Mouse (Mus musculus) left cerebral cortex, adult 8-10 months (tissue): ENCODE results near the gene Hoxa6. TPM values are rescaled to one million over a fixed set of nuclear protein-coding genes. Genes with fewer than 3 reads are reported as not detected.
A peak's percentile ranks its signal among the peaks of the same experiment; 100 is the strongest.

ENCODE experiments used
- DNase-seq, 2 experiments: peaks; one replicate each; pipeline ENCODE4 v3.0.0; 2022; ENCODE audit warnings: low spot score in 2 of 2
- total RNA-seq, 4 experiments: library from RNA; stranded (reverse); gene quantifications; 2 replicates each; pipeline ENCODE4 v1.2.4; 2022

Hoxa6 gene
- total RNA-seq, 4 experiments from 2014 or later, result not detected

GRCm38 (mm10) chr6:52228475-52229465, 20.2 kb upstream of the Hoxa6 start:
- no peak for DNase-seq

GRCm38 (mm10) chr6:52227470-52228222, 19.1 kb upstream of the Hoxa6 start:
- no peak for DNase-seq

DNA sequence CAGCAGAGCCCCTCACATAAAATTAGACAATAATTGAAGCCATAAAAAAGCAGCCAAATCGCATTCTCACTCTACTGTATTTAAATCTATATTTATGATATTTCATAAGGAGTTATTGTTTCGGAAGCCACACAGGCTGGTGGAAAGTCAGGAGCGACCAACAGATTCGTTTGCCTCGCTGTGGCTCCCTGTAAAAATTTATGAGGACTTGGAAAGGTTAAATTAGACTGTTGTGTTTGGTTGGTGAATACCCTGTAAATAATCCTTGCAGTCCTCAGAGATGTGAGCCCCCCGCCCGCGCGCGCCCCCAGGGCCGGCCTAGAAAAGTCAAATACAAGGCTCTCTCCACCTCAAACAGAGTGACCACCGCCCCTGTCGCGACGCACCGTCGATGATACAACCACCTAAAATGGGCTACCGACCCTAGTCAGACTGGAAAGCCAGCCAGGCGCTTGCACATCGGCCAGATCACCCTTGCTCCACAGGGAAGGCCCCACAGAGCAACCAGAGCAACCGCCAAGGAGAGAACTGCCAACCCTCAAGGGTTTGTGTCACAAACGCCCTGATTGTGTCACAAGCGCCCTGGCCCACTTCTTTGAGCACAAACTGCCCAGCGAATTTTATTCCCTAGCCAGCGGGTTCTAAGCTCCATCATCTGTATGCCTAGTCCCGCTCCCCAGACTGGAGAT, 18.2 kb upstream of the Hoxa6 start:
- DNase-seq, result no peak

GRCm38 (mm10) chr6:52225612-52226568, 17.4 kb upstream of the Hoxa6 start:
- no peak for DNase-seq

DNA sequence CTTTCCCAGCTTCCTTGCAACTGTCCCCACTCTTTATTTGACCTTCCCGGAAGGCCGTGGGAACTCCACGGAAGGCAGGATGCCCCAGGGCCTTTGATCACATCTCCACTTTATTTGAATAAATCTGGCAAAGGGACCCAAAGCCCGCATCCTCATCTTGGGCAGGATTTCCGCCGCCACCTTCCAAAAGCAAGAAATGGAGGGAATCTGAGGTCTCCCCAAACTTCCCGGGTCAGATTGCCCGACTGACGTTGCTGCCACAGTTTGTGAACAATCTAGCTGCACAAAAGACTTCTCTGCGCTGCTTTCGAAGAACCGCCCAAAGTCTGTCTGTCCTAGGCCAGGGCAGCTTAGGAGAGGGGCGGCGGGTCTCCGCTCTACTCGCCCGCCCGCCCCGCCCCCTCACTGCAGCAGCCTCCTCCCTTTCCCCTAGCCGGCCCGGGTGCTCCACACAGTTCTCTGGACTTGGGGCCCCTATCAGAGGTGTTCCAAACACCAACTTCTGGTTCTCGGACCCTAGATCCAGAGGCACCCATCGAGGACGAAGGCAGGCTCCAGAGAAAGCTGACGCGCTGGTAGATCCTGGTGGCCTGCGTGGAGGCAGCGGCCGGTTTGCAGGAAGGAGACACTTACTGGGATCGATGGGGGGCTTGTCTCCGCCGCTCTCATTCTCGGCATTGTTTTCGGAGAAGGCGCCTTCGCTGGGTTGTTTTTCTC, 16.5 kb upstream of the Hoxa6 start:
- DNase-seq, result no peak

DNA sequence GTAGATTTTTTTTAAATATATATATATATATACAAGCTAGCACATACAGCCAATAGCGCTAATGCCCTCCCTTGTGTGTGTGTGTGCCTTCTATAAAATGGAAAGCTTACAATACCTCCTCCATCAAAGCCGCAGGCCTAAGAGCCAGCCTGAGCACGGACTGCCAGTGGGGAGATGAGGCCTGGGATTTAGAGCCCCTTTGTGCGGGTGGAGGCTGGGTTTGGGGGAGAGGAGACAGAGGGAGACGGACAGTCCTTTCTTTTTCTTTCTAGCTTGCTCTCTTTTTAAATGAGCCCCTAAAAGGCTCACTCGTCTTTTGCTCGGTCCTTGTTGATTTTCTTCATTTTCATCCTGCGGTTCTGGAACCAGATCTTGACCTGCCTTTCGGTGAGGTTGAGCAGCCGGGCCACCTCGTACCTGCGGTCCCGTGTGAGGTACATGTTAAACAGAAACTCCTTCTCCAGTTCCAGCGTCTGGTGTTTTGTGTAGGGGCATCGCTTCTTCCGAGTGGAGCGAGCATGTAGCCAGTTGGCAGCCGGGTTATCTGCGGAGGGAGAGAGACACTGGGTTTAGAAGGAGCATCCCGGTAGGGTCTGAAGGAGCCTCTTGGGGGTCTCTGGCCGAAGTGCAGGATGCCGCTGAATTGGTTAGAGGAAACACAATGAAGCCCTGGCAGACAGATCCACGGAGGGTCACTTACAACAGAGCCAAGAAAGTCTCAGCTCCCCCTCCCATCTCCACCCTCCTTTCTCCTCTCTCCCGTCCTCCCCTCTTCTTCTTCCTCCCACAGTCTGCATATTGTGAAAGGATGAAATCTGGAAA, 15.6 kb upstream of the Hoxa6 start:
- DNase-seq, result no peak

DNA sequence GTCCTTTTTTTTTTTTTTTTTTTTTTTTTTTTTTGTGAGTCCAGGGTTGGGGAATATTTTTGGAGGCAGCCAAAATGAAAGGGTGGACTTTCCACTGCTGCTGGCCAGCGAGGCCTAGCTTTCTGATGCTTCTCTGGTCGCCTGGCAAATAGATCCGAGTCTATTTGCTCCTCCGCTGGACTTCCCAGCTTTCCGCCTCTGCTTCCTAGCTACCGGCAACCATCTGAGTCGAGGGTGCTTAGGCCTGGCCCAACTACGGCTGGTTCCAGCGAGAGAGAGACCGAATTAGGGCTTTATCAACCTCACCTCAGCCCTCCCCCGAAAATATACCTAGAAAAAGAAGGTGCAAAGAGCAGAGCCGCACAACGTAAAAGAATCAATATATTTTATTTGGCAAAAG, 14.2 kb upstream of the Hoxa6 start:
- DNase-seq, result no peak

DNA sequence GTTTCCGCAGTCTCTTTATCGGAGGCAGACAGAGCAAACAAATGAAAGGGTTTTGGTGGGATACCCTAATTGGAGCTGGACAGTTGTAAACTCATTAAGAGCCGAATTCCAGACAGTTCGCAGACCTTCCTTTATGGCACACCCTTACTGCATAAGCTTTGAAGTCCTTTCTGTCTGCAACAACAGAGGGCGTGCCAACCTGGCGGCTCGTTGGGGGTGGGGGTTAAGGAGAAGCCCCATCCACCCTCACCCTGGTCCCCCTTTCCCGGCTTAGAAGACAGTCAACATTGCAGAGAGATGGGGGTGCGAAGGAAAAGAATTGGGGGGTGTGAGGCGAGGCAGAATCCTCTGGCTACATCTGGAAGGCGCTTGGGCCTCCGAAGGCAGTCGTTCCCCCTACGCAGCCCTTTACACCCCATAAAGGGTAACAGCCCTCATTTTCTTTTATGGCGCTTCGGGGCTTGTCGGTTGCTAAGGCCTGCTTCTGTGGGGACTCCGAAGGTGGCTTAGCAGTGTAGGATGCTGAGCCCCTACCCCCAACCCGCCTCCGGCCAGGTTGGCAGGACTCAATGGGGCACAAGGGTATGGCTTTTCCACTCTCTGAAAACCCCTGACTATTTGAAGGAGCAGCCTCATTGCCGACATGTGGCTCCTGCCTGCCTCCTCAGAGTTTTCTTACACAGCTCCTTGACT, 13.6 kb upstream of the Hoxa6 start:
- DNase-seq, result no peak

- peak; percentile 46 to 77 for DNase-seq
These were observed 12.9 kb upstream of the Hoxa6 start, which contains the start of gene Hoxa7 for GRCm38 (mm10) chr6:52221337-52221992. TSS of gene Hoxa7 (minus strand) at chr6:52221854.

DNA sequence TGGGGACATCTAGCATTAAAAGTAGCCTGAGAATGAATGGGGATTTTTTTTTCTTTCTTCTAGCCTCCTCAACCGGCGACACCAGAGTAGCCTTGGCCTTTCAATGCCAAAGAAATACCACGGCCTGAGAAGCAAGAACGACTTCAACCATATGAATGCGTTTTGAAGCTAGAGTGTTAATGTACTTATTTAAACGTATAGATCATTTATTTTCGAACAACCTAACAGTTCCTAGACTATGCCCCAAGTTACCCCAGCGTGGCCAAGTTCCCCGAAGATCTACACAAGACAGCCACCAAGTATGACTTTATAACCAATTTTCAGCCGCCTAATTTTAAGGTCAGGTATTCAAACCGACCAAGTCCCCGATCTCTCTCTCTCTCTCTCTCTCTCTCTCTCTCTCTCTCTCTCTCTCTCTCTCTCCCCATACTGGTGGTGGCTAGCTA, 12.4 kb upstream of the Hoxa6 start:
- DNase-seq, result no peak

DNA sequence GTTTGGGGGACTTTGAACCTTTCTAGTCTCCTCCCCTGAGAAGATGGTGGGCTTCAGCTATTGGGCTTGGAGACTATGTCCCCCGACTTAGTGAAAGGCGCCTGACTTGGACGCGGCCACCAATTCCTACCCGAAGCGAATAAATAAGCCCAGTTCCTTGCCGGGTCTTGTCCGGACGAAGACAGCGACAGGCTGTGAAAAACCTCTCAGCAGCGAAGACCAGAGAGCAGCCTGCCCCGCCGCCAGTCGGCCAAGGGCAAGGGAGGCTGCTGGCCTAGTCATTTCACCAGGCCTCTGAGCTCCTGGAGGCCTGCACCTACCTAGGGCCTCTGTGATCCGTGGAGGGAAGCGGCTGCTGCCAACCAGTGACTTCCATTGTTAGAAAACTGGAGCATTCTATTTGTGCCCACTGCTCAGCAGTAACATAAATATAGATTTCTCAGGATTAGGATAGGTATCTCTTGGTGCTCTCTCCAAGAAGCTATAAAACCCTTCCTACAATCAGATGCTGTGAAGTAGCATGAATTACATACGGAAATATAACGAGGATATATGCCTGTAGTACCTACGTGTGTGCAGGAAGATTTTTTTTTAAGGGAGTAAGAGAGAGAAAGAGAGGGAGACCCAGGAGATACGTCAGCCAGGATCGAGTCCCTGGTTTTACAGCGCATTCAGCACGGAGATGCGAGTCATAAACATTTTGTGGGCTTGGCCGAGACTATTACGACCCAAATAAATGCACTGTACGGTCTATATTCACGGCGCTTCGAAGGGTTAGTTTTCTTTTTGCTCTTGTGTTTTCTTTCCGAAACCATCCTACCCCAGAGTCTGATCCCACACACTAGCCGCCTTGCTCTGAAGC, 11.7 kb upstream of the Hoxa6 start:
- no peak for DNase-seq

GRCm38 (mm10) chr6:52219234-52219942, 10.9 kb upstream of the Hoxa6 start:
- DNase-seq, result no peak

- DNase-seq, result no peak
These were observed 10.2 kb upstream of the Hoxa6 start for GRCm38 (mm10) chr6:52218643-52219215.

DNA sequence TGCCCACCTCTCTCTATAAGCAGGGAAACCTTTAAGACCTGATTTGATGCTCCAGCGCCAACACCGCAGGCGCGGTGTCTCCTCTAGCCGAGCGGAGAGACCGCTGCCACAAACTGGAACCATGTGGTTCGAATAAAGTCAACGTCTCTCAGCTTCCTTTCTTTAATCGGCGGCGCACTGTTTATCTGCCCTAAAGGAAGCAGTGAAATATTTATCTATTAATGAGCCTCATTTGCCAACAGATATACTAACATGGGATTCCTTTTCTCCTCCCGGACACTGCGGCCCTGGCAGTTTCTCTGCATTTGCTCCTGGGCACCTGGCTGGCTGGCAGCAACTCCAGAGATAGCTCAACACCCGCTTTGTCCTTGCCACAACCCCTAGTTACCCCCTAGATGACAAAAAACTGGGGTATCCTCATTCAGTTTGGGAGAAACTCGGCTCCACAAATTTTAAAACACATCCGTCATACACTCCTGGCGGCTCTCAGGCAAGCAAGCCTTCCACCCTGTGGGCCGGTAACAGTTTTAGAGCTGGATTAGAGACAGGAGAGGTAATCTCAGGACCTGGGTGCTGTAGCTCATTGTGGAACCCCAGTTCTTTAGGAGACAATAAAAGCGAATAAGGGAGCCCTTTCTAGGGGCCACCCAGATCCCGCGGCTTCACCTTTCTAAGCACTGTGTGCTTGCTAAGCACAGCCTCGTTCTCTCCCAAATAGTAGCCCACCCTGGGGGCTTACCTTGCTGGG, 9.5 kb upstream of the Hoxa6 start:
- no peak for DNase-seq

- DNase-seq, result no peak
These were observed 8.9 kb upstream of the Hoxa6 start for GRCm38 (mm10) chr6:52217459-52217768.
